Mouse (Mus musculus): ENCODE measurements around the gene Ints3.

DNA sequence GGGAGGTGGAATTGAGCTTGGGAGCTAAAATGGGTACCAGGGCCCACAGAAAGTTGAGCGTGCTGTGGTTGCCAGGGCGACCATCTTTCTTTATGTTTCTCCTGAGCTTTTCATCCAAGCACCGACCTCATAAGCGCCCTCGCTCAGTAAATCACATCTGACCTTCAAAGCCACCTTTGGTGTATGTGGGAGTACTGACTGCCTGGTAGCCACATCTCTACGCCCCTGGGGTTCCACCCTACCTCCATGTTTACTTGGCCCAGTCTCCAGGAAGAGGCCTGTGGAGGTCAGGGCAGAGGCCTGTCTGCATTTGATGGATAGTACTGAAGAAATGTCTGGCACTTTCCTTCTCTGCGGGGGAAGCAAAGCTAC lies 13.7 kb upstream of the Ints3 start:
- TF ChIP-seq CTCF (IDR thresholded peaks at IDR 0.05; ENCODE audit: extremely low read depth, insufficient read depth, low read length) (no peak), POLR2A (IDR thresholded peaks at IDR 0.05; ENCODE audit: extremely low read depth, insufficient read depth, low read length) (no peak)
